Mouse (Mus musculus) lung, adult 2 months (tissue): Measurements from ENCODE around the gene Ssh2.

Experiments
- CTCF ChIP-seq: fragments of 200-500 bp; IDR thresholded peaks from 2 replicates; pipeline ENCODE4 v1.5.1; 2011; ENCODE audit warnings: mild to moderate bottlenecking, low read length, control low read depth; ENCODE audit not compliant: insufficient read depth
- POLR2A ChIP-seq: fragments of 200-500 bp; IDR thresholded peaks from 2 replicates; pipeline ENCODE4 v1.6.1; 2011; ENCODE audit warnings: low read depth, mild to moderate bottlenecking, control low read depth, low read length, borderline replicate concordance; ENCODE audit errors: extremely low read depth

- TF ChIP-seq CTCF: no peak
- no peak for TF ChIP-seq POLR2A
These were observed 270.7 kb downstream of the Ssh2 start for GRCm38 (mm10) chr11:77486798-77487197.
